Mouse (Mus musculus) midbrain, embryonic 13.5 days (tissue): ENCODE measurements at regions not wholly inside any gene's neighbourhood (a gene's known extent, or its start where the extent isn't known, plus 50 kb on each side); places are given as distances from the start of the nearest gene placed in this dataset.
A peak's percentile ranks its signal among the peaks of the same experiment; 100 is the strongest.

Experiments used
- ATAC-seq: fragments of 200-750 bp; cut with Nextera tagmentation; 2 replicates; pipeline ENCODE4 v1.8.0; 2017; ENCODE audit warnings: mild to moderate bottlenecking, moderate TSS enrichment, moderate library complexity
- H3K27ac ChIP-seq: fragments of 300-500 bp; sonication (generic); 2 replicates; pipeline ENCODE4 v1.5.1; 2015; ENCODE audit warnings: inconsistent platforms, mild to moderate bottlenecking, moderate library complexity
- H3K27me3 ChIP-seq: fragments of 300-500 bp; sonication (generic); 2 replicates; pipeline ENCODE4 v1.6.1; 2015; ENCODE audit warnings: mild to moderate bottlenecking, inconsistent platforms
- H3K36me3 ChIP-seq: fragments of 300-500 bp; sonication (generic); 2 replicates; pipeline ENCODE4 v1.6.1; 2015; ENCODE audit warnings: mild to moderate bottlenecking, inconsistent platforms
- H3K4me1 ChIP-seq: fragments of 300-500 bp; sonication (generic); replicated peaks from 2 replicates; pipeline ENCODE4 v1.6.1; 2015; ENCODE audit warnings: inconsistent platforms
- H3K4me2 ChIP-seq: fragments of 300-500 bp; sonication (generic); replicated peaks from 2 replicates; pipeline ENCODE4 v1.6.1; 2015; ENCODE audit warnings: moderate library complexity, mild to moderate bottlenecking, inconsistent platforms
- H3K4me3 ChIP-seq: fragments of 300-500 bp; sonication (generic); replicated peaks from 2 replicates; pipeline ENCODE4 v1.5.1; 2015; ENCODE audit warnings: mild to moderate bottlenecking, inconsistent platforms
- H3K9ac ChIP-seq: fragments of 300-500 bp; sonication (generic); replicated peaks from 2 replicates; pipeline ENCODE4 v1.6.1; 2015; ENCODE audit warnings: mild to moderate bottlenecking, inconsistent platforms
- H3K9me3 ChIP-seq: fragments of 300-500 bp; sonication (generic); 2 replicates; pipeline ENCODE4 v1.6.1; 2016; ENCODE audit warnings: mild to moderate bottlenecking, inconsistent platforms
- WGBS: fragments of 180-500 bp; shearing (Covaris S2); methylation state at CpG from one replicate; pipeline ENCODE4 v1.1.7; 2015; 5-methylcytosine and 5-hydroxymethylcytosine counted together

DNA sequence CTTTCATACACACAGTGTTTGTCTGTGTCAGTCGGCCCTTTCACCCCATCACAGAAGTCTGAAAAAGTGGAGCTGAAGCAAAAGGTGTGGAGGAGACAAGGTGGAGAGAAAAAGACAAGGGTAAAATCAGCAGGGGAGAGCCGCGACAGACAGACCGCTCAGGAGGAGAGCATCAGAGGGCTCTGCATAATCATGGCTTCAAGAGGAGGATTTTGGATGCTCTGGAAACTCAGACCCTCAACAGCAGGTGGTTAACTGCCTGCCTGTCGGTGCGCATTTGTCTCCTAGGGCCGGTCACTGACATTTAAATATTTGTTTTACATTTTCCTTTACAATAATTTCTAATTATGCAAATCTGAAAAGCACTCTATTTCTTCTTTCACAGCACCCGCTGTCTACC, 100.6 kb upstream of the Zfp42 start:
- H3K4me1 ChIP-seq: peaks cover 7% of the 10 kb centered on the region
- H3K27ac ChIP-seq: no peak overlapping the region
- ATAC-seq: peak; percentile 67
- H3K9me3 ChIP-seq: no peaks in the 10 kb centered on the region
- peak overlapping the region; percentile 23; the same call in 1 of the 2 replicates for H3K4me2 ChIP-seq
- H3K4me3 ChIP-seq: no peak overlapping the region
- H3K36me3 ChIP-seq: no peaks in the 10 kb centered on the region
- WGBS: 5% methylated on average over 8 of the region's 8 CpGs
- no peaks in the 10 kb centered on the region for H3K27me3 ChIP-seq
- no peak overlapping the region for H3K9ac ChIP-seq

DNA sequence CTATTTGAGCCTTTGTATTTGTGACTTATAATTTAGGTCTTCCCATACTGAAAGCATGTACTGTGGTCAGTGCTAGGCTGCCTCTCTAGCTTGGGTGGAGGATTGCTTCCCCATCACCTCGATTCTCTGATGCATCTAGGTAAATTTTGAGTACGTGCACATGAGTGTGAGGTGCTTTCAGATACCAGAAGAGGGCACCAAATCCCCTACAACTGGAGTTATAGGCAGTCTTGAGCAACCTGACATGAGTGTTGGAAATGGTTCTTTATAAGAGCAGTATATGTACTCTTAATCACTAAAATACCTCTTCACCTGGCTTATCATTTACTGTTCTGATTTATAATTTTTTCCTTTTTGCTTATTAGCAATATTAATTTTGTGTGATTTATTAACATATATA, 86.3 kb upstream of the Zfp42 start:
- no peaks in the 10 kb centered on the region for H3K27me3 ChIP-seq
- no peak overlapping the region for H3K4me2 ChIP-seq
- no peaks in the 10 kb centered on the region for H3K36me3 ChIP-seq
- no peak overlapping the region for H3K4me3 ChIP-seq
- H3K9me3 ChIP-seq: peaks cover 3% of the 10 kb centered on the region; the same call in 1 of the 2 replicates
- WGBS: 93% methylated on average over 2 of the region's 2 CpGs
- no peak overlapping the region for H3K9ac ChIP-seq
- no peaks in the 10 kb centered on the region for H3K4me1 ChIP-seq
- no peak overlapping the region for H3K27ac ChIP-seq
- ATAC-seq: no peak

DNA sequence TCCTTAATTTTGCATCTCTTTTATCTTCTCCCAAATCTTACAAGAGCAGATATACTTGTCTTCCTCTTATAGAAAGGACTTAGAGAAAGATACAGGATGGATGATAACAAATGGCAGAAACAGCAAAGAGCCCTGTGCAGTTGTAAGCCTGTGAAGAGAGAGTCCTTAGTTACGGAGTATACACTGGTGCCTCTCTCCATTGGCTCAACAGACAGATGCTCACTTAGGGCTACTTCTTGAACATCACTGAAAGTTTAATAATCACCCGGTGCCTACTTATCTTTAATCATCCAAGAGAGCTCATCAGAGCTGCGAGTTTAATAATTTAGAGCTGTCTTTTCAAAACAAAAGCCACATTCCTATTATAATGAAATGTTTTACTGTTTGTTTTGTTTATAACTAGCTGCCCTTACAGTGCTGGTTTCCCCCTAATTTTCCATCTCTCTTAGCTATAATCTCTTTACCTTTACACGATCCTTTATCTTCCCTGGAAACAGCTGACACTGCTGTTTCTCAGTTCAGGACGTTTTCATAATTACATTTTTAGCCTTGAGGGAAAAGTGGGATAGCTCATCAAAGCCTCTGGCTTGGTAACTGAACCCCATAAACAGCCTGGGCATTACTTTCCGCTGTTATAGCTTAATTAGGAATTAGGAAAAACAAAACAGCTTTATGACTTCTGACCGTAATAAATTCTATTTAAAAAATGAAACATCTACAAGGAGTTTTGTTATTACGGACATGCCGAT, 83.8 kb upstream of the Zfp42 start:
- H3K4me1 ChIP-seq: no peaks in the 10 kb centered on the region
- no peak overlapping the region for H3K4me3 ChIP-seq
- H3K27ac ChIP-seq: no peak overlapping the region
- no peaks in the 10 kb centered on the region for H3K27me3 ChIP-seq
- WGBS: 76% methylated on average over 9 of the region's 9 CpGs
- peaks cover 3% of the 10 kb centered on the region; the same call in 1 of the 2 replicates for H3K9me3 ChIP-seq
- H3K36me3 ChIP-seq: no peaks in the 10 kb centered on the region
- no peak overlapping the region for H3K9ac ChIP-seq
- H3K4me2 ChIP-seq: no peak overlapping the region
- ATAC-seq: no peak
